Mouse (Mus musculus) layer of hippocampus, adult 6 months (tissue): Measurements from ENCODE around the gene Ribc2. TPM values are rescaled to one million over a fixed set of nuclear protein-coding genes. Genes with fewer than 3 reads are reported as not detected.

Experiments used
- long read RNA-seq, 2 experiments: library from polyadenylated mRNA; unstranded; transcript quantifications; one replicate each; pipeline ENCODE4 v2.0.0; 2019 to 2020
- polyA plus RNA-seq: library from polyadenylated mRNA; unstranded; fragments of <200 nt; fragmentation: Nextera tagmentation; gene quantifications from 2 replicates; pipeline ENCODE4 v1.2.3, GENCODE M21; 2021

The Ribc2 gene
- polyA plus RNA-seq: 0.74 and 1.2 TPM in 2 replicates
- long read RNA-seq, experiment 1: 0 reads
- long read RNA-seq, experiment 2, partial matches to known transcripts: 2 of 3 reads
- long read RNA-seq, experiment 2, other reads (novel, unspliced or antisense): 0 of 3 reads

GRCm38 (mm10) chr15:85131275-85132192 lies at the start of gene Ribc2, which contains the start of gene Smc1b:
Ribc2 (plus strand) TSS chr15:85132078.
Smc1b (minus strand) TSS chr15:85131964.

Other genes starting within 250 kb of the Ribc2 start
- 0.26 and 0.40 TPM in 2 replicates for gene Gm29666, start 212.0 kb upstream of the Ribc2 start, polyA plus RNA-seq
- gene Nup50, start 208.7 kb upstream of the Ribc2 start, polyA plus RNA-seq: 12.2 and 12.5 TPM in 2 replicates
- gene 5031439G07Rik, start 143.5 kb upstream of the Ribc2 start, polyA plus RNA-seq: 4.2 and 4.6 TPM in 2 replicates
- gene Upk3a, start 114.9 kb upstream of the Ribc2 start, polyA plus RNA-seq: 0.25 TPM in 1 of 2 replicates, not detected in the other
- gene Fam118a, start 103.1 kb upstream of the Ribc2 start, polyA plus RNA-seq: 17.4 and 18.1 TPM in 2 replicates
- gene Smc1b, start 114 bp upstream of the Ribc2 start, polyA plus RNA-seq: 0.05 and 0.08 TPM in 2 replicates
- 17.4 and 19.4 TPM in 2 replicates for gene Fbln1, start 73.9 kb downstream of the Ribc2 start, polyA plus RNA-seq
- 321 and 350 TPM in 2 replicates for gene Atxn10, start 204.2 kb downstream of the Ribc2 start, polyA plus RNA-seq